Mouse (Mus musculus) midbrain, embryonic 11.5 days (tissue): Measurements from ENCODE around the gene Gramd1c. TPM values are rescaled to one million over a fixed set of nuclear protein-coding genes. Genes with fewer than 3 reads are reported as not detected.

Experiments used
- ATAC-seq: fragments of 200-750 bp; cut with Nextera tagmentation; 2 replicates; pipeline ENCODE4 v1.8.0; 2017; ENCODE audit warnings: moderate TSS enrichment, moderate library complexity; ENCODE audit not compliant: low FRiP score
- DNase-seq: peaks from one replicate; pipeline ENCODE4 v3.0.0; 2015; ENCODE audit warnings: low spot score; ENCODE audit errors: missing footprints
- H3K27ac ChIP-seq: fragments of 300-500 bp; sonication (generic); 2 replicates; pipeline ENCODE4 v1.5.1; 2014; ENCODE audit warnings: low read depth, low read length
- H3K27me3 ChIP-seq: fragments of 300-500 bp; sonication (generic); 2 replicates; pipeline ENCODE4 v1.6.1; 2014; ENCODE audit warnings: mild to moderate bottlenecking, low read length, moderate library complexity, mixed read lengths; ENCODE audit not compliant: control insufficient read depth, insufficient read depth
- H3K36me3 ChIP-seq: fragments of 300-500 bp; sonication (generic); 2 replicates; pipeline ENCODE4 v1.6.1; 2014; ENCODE audit warnings: mild to moderate bottlenecking, low read length, moderate library complexity, mixed read lengths; ENCODE audit not compliant: control insufficient read depth, insufficient read depth
- H3K4me1 ChIP-seq: fragments of 300-500 bp; sonication (generic); 2 replicates; pipeline ENCODE4 v1.6.1; 2014; ENCODE audit warnings: low read length; ENCODE audit not compliant: control insufficient read depth, insufficient read depth
- H3K4me2 ChIP-seq: fragments of 300-500 bp; sonication (generic); 2 replicates; pipeline ENCODE4 v1.6.1; 2014; ENCODE audit warnings: mild to moderate bottlenecking, moderate library complexity
- H3K4me3 ChIP-seq: fragments of 300-500 bp; sonication (generic); 2 replicates; pipeline ENCODE4 v1.5.1; 2014; ENCODE audit warnings: low read depth, low read length
- H3K9ac ChIP-seq: fragments of 300-500 bp; sonication (generic); 2 replicates; pipeline ENCODE4 v1.6.1; 2014; ENCODE audit warnings: low read length
- H3K9me3 ChIP-seq: fragments of 300-500 bp; sonication (generic); 2 replicates; pipeline ENCODE4 v1.6.1; 2016; ENCODE audit warnings: low read length; ENCODE audit not compliant: control insufficient read depth
- WGBS: fragments of 180-500 bp; shearing (Covaris S2); extraction: QIAGEN DNeasy Blood & Tissue Kit; methylation state at CpG from one replicate; pipeline ENCODE4 v1.1.7; 2014; 5-methylcytosine and 5-hydroxymethylcytosine counted together
- polyA plus RNA-seq: library from polyadenylated mRNA; unstranded; fragments of >200 nt; fragmentation: Nextera tagmentation; extraction: Ambion mirVana; gene quantifications from 2 replicates; pipeline ENCODE4 v1.2.1, GENCODE M21; 2014

Gene Gramd1c
- polyA plus RNA-seq, 1 experiment from 2014 or later = 2.2 TPM

DNA sequence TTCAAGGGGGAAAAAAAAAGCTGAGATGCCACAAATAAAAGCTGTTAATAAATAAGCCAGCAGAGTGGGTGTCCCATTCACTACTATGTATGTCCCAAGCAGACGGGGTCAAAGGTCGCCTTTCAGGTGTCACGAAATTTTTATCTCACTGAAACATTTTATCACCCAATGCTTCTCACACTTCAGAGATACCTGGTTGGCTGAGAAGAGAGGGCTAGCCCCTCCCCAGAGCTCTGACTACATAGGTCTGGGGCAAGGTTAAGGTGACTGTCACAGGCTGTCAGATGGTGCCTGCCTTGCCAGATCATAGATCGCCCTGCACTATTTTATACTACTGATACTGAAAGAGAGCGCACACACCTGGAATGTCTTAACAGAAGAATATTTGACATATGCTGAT, 29.8 kb downstream of the Gramd1c start:
- H3K4me2 ChIP-seq = no peak overlapping the region
- no peak for ATAC-seq
- 90% methylated on average over 5 of the region's 5 CpGs for WGBS

DNA sequence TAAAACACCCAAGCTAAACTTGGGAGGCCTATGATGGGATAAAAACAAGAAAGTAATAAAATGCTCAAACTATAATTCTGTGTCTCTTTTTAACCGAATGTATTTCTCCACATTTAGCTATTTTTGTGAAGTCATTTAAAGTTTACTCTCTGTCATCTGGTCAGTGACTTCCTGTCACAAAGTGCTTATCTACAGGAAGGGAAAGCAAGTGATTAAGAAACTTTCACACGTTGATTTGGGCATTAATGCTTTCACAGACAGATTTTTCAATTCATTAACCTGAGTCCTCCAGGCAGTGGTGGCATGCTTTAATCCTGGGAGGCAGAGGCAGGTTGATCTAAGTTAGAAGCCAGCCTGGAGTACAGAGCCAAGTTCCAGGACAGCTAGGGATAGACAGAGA, 33.9 kb downstream of the Gramd1c start:
- no peaks in the 10 kb centered on the region for H3K27me3 ChIP-seq
- H3K9me3 ChIP-seq = no peaks in the 10 kb centered on the region
- no peak overlapping the region for H3K4me2 ChIP-seq
- H3K4me3 ChIP-seq = no peak overlapping the region
- H3K4me1 ChIP-seq = no peaks in the 10 kb centered on the region
- H3K27ac ChIP-seq = no peak overlapping the region
- WGBS = 75% methylated on average over 2 of the region's 2 CpGs
- H3K36me3 ChIP-seq = no peaks in the 10 kb centered on the region
- ATAC-seq (no peak), DNase-seq (peak; percentile 28)
- no peak overlapping the region for H3K9ac ChIP-seq

More for the DNA sequence above, 29.8 kb downstream of the Gramd1c start:
- no peak overlapping the region for H3K27ac ChIP-seq
- H3K4me3 ChIP-seq = no peak overlapping the region
- H3K36me3 ChIP-seq = no peaks in the 10 kb centered on the region
- no peak for DNase-seq
- no peaks in the 10 kb centered on the region for H3K4me1 ChIP-seq
- no peaks in the 10 kb centered on the region for H3K9me3 ChIP-seq
- H3K9ac ChIP-seq = no peak overlapping the region
- no peaks in the 10 kb centered on the region for H3K27me3 ChIP-seq

DNA sequence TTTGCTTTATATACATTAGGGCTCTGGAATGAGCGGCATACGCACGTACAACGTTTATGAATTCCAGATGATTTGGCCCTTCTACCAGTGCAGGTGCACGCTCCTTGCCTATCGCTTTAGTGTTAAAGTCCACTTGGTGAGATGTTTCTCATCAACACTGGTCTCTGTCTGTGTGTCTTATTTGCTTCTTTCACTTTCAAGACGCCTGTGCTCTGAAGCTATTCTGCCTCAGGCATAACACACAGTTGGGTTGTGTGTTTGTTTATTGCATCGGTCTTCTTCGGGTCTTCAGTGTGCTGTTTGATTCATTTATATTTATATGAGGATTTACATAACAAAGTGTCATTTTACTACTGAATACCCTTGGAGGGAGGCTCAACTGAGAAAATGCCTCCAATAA, 36.3 kb downstream of the Gramd1c start:
- no peak overlapping the region for H3K4me3 ChIP-seq
- no peak overlapping the region for H3K9ac ChIP-seq
- no peaks in the 10 kb centered on the region for H3K4me1 ChIP-seq
- H3K4me2 ChIP-seq = no peak overlapping the region
- H3K36me3 ChIP-seq = no peaks in the 10 kb centered on the region
- H3K27ac ChIP-seq = no peak overlapping the region
- no peaks in the 10 kb centered on the region for H3K9me3 ChIP-seq
- ATAC-seq (no peak), DNase-seq (no peak)
- no peaks in the 10 kb centered on the region for H3K27me3 ChIP-seq
- WGBS = 88% methylated on average over 9 of the region's 9 CpGs

DNA sequence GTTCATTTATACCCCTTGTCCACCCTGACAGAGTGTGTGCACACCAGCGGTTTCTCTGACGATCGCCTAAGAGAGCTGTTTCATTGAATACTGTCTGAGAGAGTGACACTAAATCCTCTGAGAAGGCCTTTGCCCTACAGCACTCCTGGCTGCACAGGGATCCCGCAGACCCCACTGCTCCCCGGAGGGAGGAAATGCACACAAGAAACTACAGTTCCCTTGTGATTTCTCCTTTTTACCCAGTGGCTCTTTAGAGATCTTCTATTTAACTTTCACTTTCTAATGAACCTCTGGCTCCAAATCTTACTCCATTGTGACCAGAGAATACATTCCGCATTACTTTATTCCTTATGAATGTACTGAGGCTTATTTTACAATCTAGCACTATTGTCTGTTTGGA, 36.9 kb downstream of the Gramd1c start:
- Histone ChIP-seq H3K27me3 (no peaks in the 10 kb centered on the region), H3K27ac (no peak overlapping the region), H3K9me3 (no peaks in the 10 kb centered on the region), H3K36me3 (no peaks in the 10 kb centered on the region), H3K4me1 (no peaks in the 10 kb centered on the region), H3K9ac (no peak overlapping the region), H3K4me2 (no peak overlapping the region), H3K4me3 (no peak overlapping the region)
- no peak for ATAC-seq
- DNase-seq = no peak
- WGBS = 72% methylated on average over 6 of the region's 6 CpGs

DNA sequence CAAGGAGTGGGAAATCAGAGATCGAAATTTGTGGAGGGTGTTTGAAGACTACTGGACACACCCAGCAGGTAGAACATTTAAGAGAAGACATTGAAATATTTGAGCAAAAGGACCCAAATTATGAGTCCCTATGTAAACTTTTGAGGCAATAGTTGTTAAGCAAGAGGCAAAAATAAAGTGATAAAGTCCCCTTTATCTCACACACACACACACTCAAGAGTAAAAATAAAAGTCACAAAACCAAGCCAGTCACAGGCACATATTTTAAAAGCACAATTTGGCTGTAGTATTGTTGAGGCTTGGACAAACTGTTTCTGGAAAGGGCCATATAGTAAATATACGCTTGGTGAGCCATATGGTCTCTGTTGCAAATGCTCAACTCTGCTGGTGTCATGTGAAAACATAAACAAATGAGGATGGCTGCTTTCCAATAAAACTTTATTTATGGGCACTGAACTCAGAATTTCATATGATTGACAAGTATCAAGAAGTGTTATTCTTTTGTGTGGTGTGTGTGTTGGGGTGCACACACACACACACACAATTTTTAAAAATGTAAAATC, 44.1 kb downstream of the Gramd1c start:
- H3K4me3 ChIP-seq = no peak overlapping the region
- no peak overlapping the region for H3K27ac ChIP-seq
- no peak overlapping the region for H3K4me2 ChIP-seq
- H3K9ac ChIP-seq = no peak overlapping the region
- WGBS = 82% methylated on average over 2 of the region's 2 CpGs
- DNase-seq (peak; percentile 28), ATAC-seq (no peak)
- no peaks in the 10 kb centered on the region for H3K4me1 ChIP-seq
- H3K27me3 ChIP-seq = no peaks in the 10 kb centered on the region
- H3K36me3 ChIP-seq = no peaks in the 10 kb centered on the region
- no peaks in the 10 kb centered on the region for H3K9me3 ChIP-seq

DNA sequence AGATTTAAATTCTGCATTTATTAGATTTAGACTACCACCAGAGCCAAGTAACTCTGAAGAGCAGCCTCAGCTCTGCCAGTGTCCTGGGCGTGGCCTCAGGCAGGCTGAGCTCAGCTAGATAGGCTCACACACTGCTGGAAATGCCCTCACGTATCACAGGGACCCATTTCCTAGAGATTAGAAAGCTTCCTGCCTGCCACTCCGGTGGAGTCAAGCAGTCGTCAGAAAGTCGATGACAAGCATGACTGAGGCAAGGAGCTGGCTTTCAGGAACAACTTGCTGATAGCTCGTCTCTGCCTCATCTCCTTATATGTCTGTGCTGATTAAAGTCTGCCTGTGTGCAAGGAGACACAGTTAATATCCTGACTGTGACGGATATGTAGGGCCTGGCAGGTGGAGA, 44.8 kb downstream of the Gramd1c start:
- Histone ChIP-seq H3K36me3 (no peaks in the 10 kb centered on the region), H3K4me2 (no peak overlapping the region), H3K9me3 (no peaks in the 10 kb centered on the region), H3K27ac (no peak overlapping the region), H3K4me1 (no peaks in the 10 kb centered on the region), H3K27me3 (no peaks in the 10 kb centered on the region), H3K9ac (no peak overlapping the region), H3K4me3 (no peak overlapping the region)
- DNase-seq (no peak), ATAC-seq (no peak)
- WGBS = 67% methylated on average over 7 of the region's 7 CpGs

DNA sequence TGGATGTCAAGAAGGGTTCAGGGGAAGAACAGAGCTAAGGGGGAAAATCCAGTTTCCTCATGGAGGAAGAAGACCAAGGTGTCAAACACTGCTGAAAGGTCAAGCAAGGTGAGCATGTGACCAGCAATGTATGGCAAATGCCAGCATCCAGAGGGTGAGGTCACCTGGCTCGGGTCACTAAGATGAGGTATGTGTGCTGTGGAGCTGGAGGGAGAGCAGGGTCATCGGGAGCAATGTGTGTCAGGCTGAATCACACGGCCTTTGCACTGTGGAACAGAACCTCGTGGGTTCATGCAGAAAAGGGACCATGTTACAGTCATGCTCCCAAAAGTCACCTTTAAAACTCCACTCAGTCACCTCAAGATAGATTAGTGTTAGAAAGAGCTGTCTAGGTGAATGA, 45.4 kb downstream of the Gramd1c start:
- Histone ChIP-seq H3K4me2 (no peak overlapping the region), H3K4me3 (no peak overlapping the region), H3K36me3 (no peaks in the 10 kb centered on the region), H3K4me1 (no peaks in the 10 kb centered on the region), H3K27me3 (no peaks in the 10 kb centered on the region), H3K27ac (no peak overlapping the region), H3K9me3 (no peaks in the 10 kb centered on the region), H3K9ac (no peak overlapping the region)
- DNase-seq (peak; percentile 41), ATAC-seq (no peak)
- WGBS = 91% methylated on average over 4 of the region's 4 CpGs

DNA sequence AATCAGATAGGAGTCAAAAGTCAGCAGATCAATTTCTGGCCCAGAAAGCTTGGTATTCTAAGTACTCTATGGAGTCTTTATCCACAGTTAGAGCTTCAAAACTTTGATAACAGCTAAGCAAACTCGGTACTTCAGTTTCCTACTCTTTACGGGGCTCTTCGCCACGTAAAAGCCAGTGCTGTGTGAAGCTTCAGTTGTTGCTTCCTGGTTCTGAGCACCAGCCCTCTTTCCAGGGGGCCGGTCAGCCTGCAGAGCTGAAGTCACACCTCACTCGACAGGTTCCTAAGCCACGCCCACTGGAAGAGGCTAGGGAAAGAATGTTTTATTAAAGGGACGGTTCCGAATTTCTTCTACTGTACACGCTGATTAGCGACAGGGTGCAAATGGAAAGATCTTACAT, 47.0 kb downstream of the Gramd1c start:
- ATAC-seq (no peak), DNase-seq (peak; percentile 33)
- Histone ChIP-seq H3K4me2 (no peak overlapping the region), H3K9ac (no peak overlapping the region), H3K4me3 (no peak overlapping the region), H3K4me1 (no peaks in the 10 kb centered on the region), H3K27ac (no peak overlapping the region), H3K36me3 (no peaks in the 10 kb centered on the region), H3K27me3 (no peaks in the 10 kb centered on the region), H3K9me3 (no peaks in the 10 kb centered on the region)
- 25% methylated on average over 11 of the region's 11 CpGs for WGBS

DNA sequence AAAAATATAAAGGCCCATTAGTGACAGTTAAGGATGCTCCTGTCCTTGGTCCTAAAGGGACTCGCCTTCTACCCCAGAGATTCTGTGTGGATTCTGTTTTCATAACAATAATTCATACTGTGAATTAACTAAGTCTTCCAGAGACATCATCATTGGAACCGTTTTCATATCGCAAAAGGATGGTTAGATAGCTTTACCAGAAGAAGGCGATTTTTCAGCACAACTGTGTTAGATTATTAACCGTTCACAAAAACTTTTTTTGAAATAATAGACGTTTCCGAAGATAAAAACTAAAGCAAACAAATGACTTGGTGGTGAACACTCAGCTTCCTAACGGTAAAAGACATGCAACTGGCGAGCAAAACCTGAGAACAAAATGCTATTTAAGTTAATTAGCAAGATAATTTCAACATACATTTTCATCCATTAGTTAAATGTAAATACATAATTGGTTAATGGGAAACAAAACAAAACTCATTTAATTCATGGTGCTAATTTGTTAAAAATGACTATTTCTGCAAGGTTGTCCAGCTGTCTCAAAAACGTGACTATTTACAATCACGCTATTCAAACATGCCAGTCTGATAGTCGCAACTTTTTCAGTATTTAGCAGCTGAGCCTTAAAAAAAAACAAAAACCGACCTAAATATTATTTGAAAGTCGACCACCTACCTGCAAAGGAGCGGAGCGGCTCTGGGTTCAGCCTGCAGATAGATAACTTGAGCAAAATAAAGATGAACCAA, 47.6 kb downstream of the Gramd1c start:
- no peaks in the 10 kb centered on the region for H3K36me3 ChIP-seq
- H3K27ac ChIP-seq = no peak overlapping the region
- no peaks in the 10 kb centered on the region for H3K27me3 ChIP-seq
- ATAC-seq = no peak
- WGBS = 71% methylated on average over 16 of the region's 16 CpGs
- H3K4me3 ChIP-seq = no peak overlapping the region
- DNase-seq = peak; percentile 44
- no peak overlapping the region for H3K4me2 ChIP-seq
- H3K9ac ChIP-seq = no peak overlapping the region
- H3K4me1 ChIP-seq = no peaks in the 10 kb centered on the region
- no peaks in the 10 kb centered on the region for H3K9me3 ChIP-seq
